Mouse (Mus musculus) spleen, adult 2 months (tissue): ENCODE measurements at regions not wholly inside any gene's neighbourhood (a gene's known extent, or its start where the extent isn't known, plus 50 kb on each side); places are given as distances from the start of the nearest gene placed in this dataset.

Experiments used
- DNase-seq, 2 experiments: peaks; one replicate each; pipeline versions ENCODE4 v3.0.0 to v3.0.0-alpha.2; 2012 to 2021; ENCODE audit warnings: low spot score in 2 of 2, low read depth in 1 of 2
- H3K27ac ChIP-seq: fragments of 200-500 bp; 2 replicates; pipeline ENCODE4 v1.5.1; 2012; ENCODE audit warnings: low read length, inconsistent platforms; ENCODE audit not compliant: insufficient read depth
- H3K27me3 ChIP-seq: fragments of 200-500 bp; 2 replicates; pipeline ENCODE4 v1.6.1; 2012; ENCODE audit warnings: mild to moderate bottlenecking, moderate library complexity, low read length, inconsistent platforms; ENCODE audit not compliant: control insufficient read depth, insufficient read depth
- H3K36me3 ChIP-seq: fragments of 200-500 bp; 2 replicates; pipeline ENCODE4 v1.6.1; 2012; ENCODE audit warnings: mild to moderate bottlenecking, low read length, inconsistent platforms; ENCODE audit not compliant: control insufficient read depth, insufficient read depth
- H3K4me1 ChIP-seq: fragments of 200-500 bp; 2 replicates; pipeline ENCODE4 v1.6.1; 2011; ENCODE audit warnings: inconsistent platforms; ENCODE audit not compliant: control insufficient read depth, insufficient read depth, insufficient read length
- H3K4me3 ChIP-seq: fragments of 200-500 bp; 2 replicates; pipeline ENCODE4 v1.5.1; 2011; ENCODE audit warnings: mild to moderate bottlenecking, inconsistent platforms; ENCODE audit not compliant: insufficient read depth, insufficient read length; ENCODE audit errors: extremely low read depth
- CTCF ChIP-seq: fragments of 200-500 bp; IDR thresholded peaks from 2 replicates; pipeline ENCODE4 v1.5.1; 2011; ENCODE audit warnings: mild to moderate bottlenecking, inconsistent platforms; ENCODE audit not compliant: insufficient read depth, insufficient read length, insufficient replicate concordance; ENCODE audit errors: extremely low read depth
- POLR2A ChIP-seq: fragments of 200-500 bp; IDR thresholded peaks from 2 replicates; pipeline ENCODE4 v1.6.1; 2011; ENCODE audit warnings: low read depth, low read length, inconsistent platforms
- WGBS: fragments of 180-500 bp; shearing (Covaris S2); methylation state at CpG from one replicate; pipeline ENCODE4 v1.1.7; 2018; 5-methylcytosine and 5-hydroxymethylcytosine counted together

DNA sequence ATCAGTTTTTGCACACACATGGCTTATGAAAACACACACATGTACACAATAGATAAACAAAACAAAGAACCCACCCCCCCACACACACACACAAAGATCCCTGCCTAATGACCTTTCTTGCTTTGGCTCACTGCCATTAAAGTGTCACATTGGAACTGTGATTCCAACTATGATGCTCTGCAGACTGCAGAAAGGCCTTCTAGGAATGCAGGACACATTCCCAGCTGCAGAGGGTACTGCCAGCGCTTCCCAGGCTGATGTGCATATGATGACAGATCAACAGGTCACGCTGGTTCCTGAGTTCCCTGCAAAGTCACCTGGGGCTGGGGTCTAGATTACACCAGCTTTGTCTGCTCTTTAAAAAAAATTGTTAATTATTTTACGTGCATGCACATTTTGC lies 68.1 kb upstream of the Ppm1j start:
- H3K27me3 ChIP-seq = no peaks in the 10 kb centered on the region
- TF ChIP-seq POLR2A (no peak), CTCF (no peak)
- H3K4me1 ChIP-seq = no peaks in the 10 kb centered on the region
- DNase-seq = no peak
- no peaks in the 10 kb centered on the region for H3K36me3 ChIP-seq
- no peak overlapping the region for H3K27ac ChIP-seq
- H3K4me3 ChIP-seq = no peak overlapping the region
- WGBS = 76% methylated on average over 3 of the region's 3 CpGs

GRCm38 (mm10) chr3:104713836-104714631 lies 66.8 kb upstream of the Ppm1j start:
- TF ChIP-seq POLR2A (no peak), CTCF (peak; percentile 90; the same call in 1 of the 2 replicates)
- Histone ChIP-seq H3K4me1 (no peaks in the 10 kb centered on the region), H3K27ac (no peak overlapping the region), H3K36me3 (no peaks in the 10 kb centered on the region), H3K4me3 (peak overlapping the region; percentile 2; the same call in 1 of the 2 replicates), H3K27me3 (no peaks in the 10 kb centered on the region)
- 24% methylated on average over 8 of the region's 8 CpGs for WGBS
- peak; percentile 33 to 53 for DNase-seq

GRCm38 (mm10) chr3:104714679-104715326 lies 66.1 kb upstream of the Ppm1j start:
- H3K4me1 ChIP-seq = no peaks in the 10 kb centered on the region
- WGBS = 57% methylated on average over 11 of the region's 11 CpGs
- TF ChIP-seq POLR2A (no peak), CTCF (peak; percentile 48; the same call in 1 of the 2 replicates)
- H3K27me3 ChIP-seq = no peaks in the 10 kb centered on the region
- peak overlapping the region; percentile 26; the same call in 1 of the 2 replicates for H3K4me3 ChIP-seq
- DNase-seq = peak; percentile 30 to 41
- H3K36me3 ChIP-seq = no peaks in the 10 kb centered on the region
- no peak overlapping the region for H3K27ac ChIP-seq
